Mouse (Mus musculus): ENCODE data around the gene Spast. TPM values are rescaled to one million over a fixed set of nuclear protein-coding genes. Genes with fewer than 3 reads are reported as not detected.

The Spast gene
- total and polyA plus RNA-seq, 2 experiments from 2014 or later = 10.5 to 29.9 TPM

GRCm38 (mm10) chr17:74386657-74387056, 47.9 kb downstream of the Spast start:
- Histone ChIP-seq H3K4me2 (ENCODE audit: low read depth, low read length) (no peak overlapping the region), H3K27me3 (ENCODE audit: control insufficient read depth, insufficient read depth, low read length) (no peaks in the 10 kb centered on the region), H3K4me1 (ENCODE audit: control insufficient read depth, insufficient read depth) (no peaks in the 10 kb centered on the region), H3K9me3 (replicated peaks; ENCODE audit: control insufficient read depth, low read length) (no peaks in the 10 kb centered on the region), H3K27ac (ENCODE audit: low read depth) (no peak overlapping the region), H3K9ac (replicated peaks; ENCODE audit: low read depth, low read length) (no peak overlapping the region), H3K4me3 (ENCODE audit: low read depth, low read length) (no peak overlapping the region), H3K36me3 (replicated peaks; ENCODE audit: control insufficient read depth, insufficient read depth, low read length) (peaks cover 70% of the 10 kb centered on the region)
- ATAC-seq (ENCODE audit: insufficient read depth, low read depth) (no peak), DNase-seq (ENCODE audit: low spot score) (no peak)
- no peak for TF ChIP-seq CTCF (IDR thresholded peaks at IDR 0.05; ENCODE audit: low read depth)
- no peak for TF ChIP-seq EP300 (IDR thresholded peaks at IDR 0.05; ENCODE audit: low read depth)

GRCm38 (mm10) chr17:74389847-74390246, 51.1 kb downstream of the Spast start:
- peaks cover 40% of the 10 kb centered on the region for H3K36me3 ChIP-seq (replicated peaks; ENCODE audit: control insufficient read depth, insufficient read depth, low read length)
- H3K4me3 ChIP-seq (ENCODE audit: low read depth, low read length) = no peak overlapping the region
- H3K9ac ChIP-seq (replicated peaks; ENCODE audit: low read depth, low read length) = no peak overlapping the region
- ATAC-seq (ENCODE audit: insufficient read depth, low read depth) (no peak), DNase-seq (ENCODE audit: low spot score) (no peak)
- no peak overlapping the region for H3K4me2 ChIP-seq (ENCODE audit: low read depth, low read length)
- TF ChIP-seq CTCF (IDR thresholded peaks at IDR 0.05; ENCODE audit: low read depth) (0 out of 2 replicates have a peak, but pooled peaks have one; percentile 19), EP300 (IDR thresholded peaks at IDR 0.05; ENCODE audit: low read depth) (no peak)
- H3K4me1 ChIP-seq (ENCODE audit: control insufficient read depth, insufficient read depth) = no peaks in the 10 kb centered on the region
- no peaks in the 10 kb centered on the region for H3K27me3 ChIP-seq (ENCODE audit: control insufficient read depth, insufficient read depth, low read length)
- WGBS = 70% methylated on average over 3 of the region's 3 CpGs
- H3K9me3 ChIP-seq (replicated peaks; ENCODE audit: control insufficient read depth, low read length) = no peaks in the 10 kb centered on the region
- no peak overlapping the region for H3K27ac ChIP-seq (ENCODE audit: low read depth)

- Histone ChIP-seq H3K4me3 (ENCODE audit: low read depth, low read length) (0 out of 2 replicates have a peak overlapping the region, but pooled peaks have one; percentile 77), H3K27me3 (ENCODE audit: control insufficient read depth, insufficient read depth, low read length) (no peaks in the 10 kb centered on the region), H3K36me3 (replicated peaks; ENCODE audit: control insufficient read depth, insufficient read depth, low read length) (no peaks in the 10 kb centered on the region; the same call in 1 of the 2 replicates), H3K9me3 (replicated peaks; ENCODE audit: control insufficient read depth, low read length) (no peaks in the 10 kb centered on the region), H3K4me1 (ENCODE audit: control insufficient read depth, insufficient read depth) (peaks cover 6% of the 10 kb centered on the region; the same call in 1 of the 2 replicates), H3K9ac (replicated peaks; ENCODE audit: low read depth, low read length) (no peak overlapping the region), H3K4me2 (ENCODE audit: low read depth, low read length) (no peak overlapping the region), H3K27ac (ENCODE audit: low read depth) (no peak overlapping the region)
- TF ChIP-seq CTCF (IDR thresholded peaks at IDR 0.05; ENCODE audit: low read depth) (no peak), EP300 (IDR thresholded peaks at IDR 0.05; ENCODE audit: low read depth) (no peak)
- WGBS = 79% methylated on average over 2 of the region's 2 CpGs
- DNase-seq (ENCODE audit: low spot score) = no peak
- ATAC-seq (ENCODE audit: insufficient read depth, low read depth) = no peak
Measured at GRCm38 (mm10) chr17:74394381-74394780, 55.6 kb downstream of the Spast start.

GRCm38 (mm10) chr17:74394855-74395254, 56.1 kb downstream of the Spast start:
- DNase-seq (ENCODE audit: low spot score) = peak; percentile 21
- ATAC-seq (ENCODE audit: insufficient read depth, low read depth) = no peak
- H3K27ac ChIP-seq (ENCODE audit: low read depth) = peak overlapping the region; percentile 83

GRCm38 (mm10) chr17:74395383-74396065, 56.7 kb downstream of the Spast start, which contains the start of gene Slc30a6:
Gene Slc30a6 (plus strand): TSS chr17:74395608.
- H3K27me3 ChIP-seq (ENCODE audit: control insufficient read depth, insufficient read depth, low read length) = no peaks in the 10 kb centered on the region
- peak within 1 kb of the TSS; percentile 89 for H3K9ac ChIP-seq (replicated peaks; ENCODE audit: low read depth, low read length)
- peak within 1 kb of the TSS; percentile 86 for H3K4me2 ChIP-seq (ENCODE audit: low read depth, low read length)
- H3K36me3 ChIP-seq (replicated peaks; ENCODE audit: control insufficient read depth, insufficient read depth, low read length) = no peaks in the 10 kb centered on the region
- DNase-seq (ENCODE audit: low spot score) (peak; percentile 95), ATAC-seq (ENCODE audit: insufficient read depth, low read depth) (peak; percentile 100)
- peaks cover 6% of the 10 kb centered on the region; the same call in 1 of the 2 replicates for H3K4me1 ChIP-seq (ENCODE audit: control insufficient read depth, insufficient read depth)
- H3K27ac ChIP-seq (ENCODE audit: low read depth) = peak within 1 kb of the TSS; percentile 83
- H3K9me3 ChIP-seq (replicated peaks; ENCODE audit: control insufficient read depth, low read length) = no peaks in the 10 kb centered on the region
- under 1% methylated on average over 41 of the region's 41 CpGs for WGBS
- H3K4me3 ChIP-seq (ENCODE audit: low read depth, low read length) = peak within 1 kb of the TSS; percentile 77
- TF ChIP-seq CTCF (IDR thresholded peaks at IDR 0.05; ENCODE audit: low read depth) = no peak
- TF ChIP-seq EP300 (IDR thresholded peaks at IDR 0.05; ENCODE audit: low read depth) = peak; percentile 65; the same call in 1 of the 2 replicates

More at GRCm38 (mm10) chr17:74394855-74395254, 56.1 kb downstream of the Spast start:
- Histone ChIP-seq H3K9me3 (replicated peaks; ENCODE audit: control insufficient read depth, low read length) (no peaks in the 10 kb centered on the region), H3K27me3 (ENCODE audit: control insufficient read depth, insufficient read depth, low read length) (no peaks in the 10 kb centered on the region), H3K4me2 (ENCODE audit: low read depth, low read length) (peak overlapping the region; percentile 86), H3K9ac (replicated peaks; ENCODE audit: low read depth, low read length) (peak overlapping the region; percentile 89), H3K4me3 (ENCODE audit: low read depth, low read length) (peak overlapping the region; percentile 77), H3K36me3 (replicated peaks; ENCODE audit: control insufficient read depth, insufficient read depth, low read length) (no peaks in the 10 kb centered on the region), H3K4me1 (ENCODE audit: control insufficient read depth, insufficient read depth) (peaks cover 6% of the 10 kb centered on the region; the same call in 1 of the 2 replicates)
- TF ChIP-seq EP300 (IDR thresholded peaks at IDR 0.05; ENCODE audit: low read depth) = no peak
- TF ChIP-seq CTCF (IDR thresholded peaks at IDR 0.05; ENCODE audit: low read depth) = no peak
- WGBS = 22% methylated on average over 16 of the region's 16 CpGs
